Mouse (Mus musculus) embryo, embryonic 11 days (tissue): ENCODE results near the gene Gm20741.

ENCODE experiments used
- DNase-seq: peaks from one replicate; pipeline ENCODE4 v3.0.0-alpha.2; 2015

The Gm20741 gene

DNA sequence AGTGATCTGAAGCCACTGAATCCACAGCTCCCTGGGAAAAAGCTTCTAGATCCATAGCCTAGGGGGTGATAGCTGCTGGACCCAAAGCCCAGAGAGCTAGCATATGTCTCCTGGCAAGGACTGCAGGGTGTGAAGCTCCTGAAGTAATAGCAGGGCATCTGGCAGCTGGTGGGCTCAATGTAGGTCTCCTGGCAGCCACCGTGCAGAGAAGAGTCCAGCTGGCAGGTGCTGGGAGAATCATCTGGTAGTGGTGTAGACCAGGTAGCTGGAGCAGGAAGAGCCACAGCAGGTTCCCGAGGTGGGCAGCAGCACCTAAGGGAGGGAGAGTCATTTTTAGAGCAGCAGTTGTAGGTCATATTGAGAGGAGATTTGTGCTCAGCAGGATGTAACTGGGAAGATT is at the start of gene Gm20741:
Gene Gm20741 (minus strand): TSS at position 394 of the 400 bp plus-strand sequence.
- DNase-seq, result no peak

DNA sequence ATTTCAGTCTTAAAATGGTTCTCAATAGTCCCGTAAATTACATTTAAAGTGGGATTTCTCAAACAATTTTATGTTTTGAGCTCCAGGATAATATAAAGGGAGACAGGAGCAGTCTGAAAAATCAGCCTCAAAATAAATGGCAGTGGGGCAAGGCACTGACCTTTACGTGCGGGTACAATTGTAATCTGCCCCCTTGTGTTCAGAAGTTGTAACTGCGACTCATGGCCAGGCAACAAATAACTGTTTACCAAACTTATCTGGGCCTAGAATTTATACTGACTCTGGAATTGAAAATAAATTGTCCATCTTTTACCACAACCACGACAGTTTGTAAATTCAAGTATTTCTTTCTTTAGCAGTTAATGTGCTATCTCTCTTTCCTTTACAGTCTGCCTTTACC is 39.4 kb upstream of the Gm20741 start:
- peak; percentile 58 for DNase-seq

DNA sequence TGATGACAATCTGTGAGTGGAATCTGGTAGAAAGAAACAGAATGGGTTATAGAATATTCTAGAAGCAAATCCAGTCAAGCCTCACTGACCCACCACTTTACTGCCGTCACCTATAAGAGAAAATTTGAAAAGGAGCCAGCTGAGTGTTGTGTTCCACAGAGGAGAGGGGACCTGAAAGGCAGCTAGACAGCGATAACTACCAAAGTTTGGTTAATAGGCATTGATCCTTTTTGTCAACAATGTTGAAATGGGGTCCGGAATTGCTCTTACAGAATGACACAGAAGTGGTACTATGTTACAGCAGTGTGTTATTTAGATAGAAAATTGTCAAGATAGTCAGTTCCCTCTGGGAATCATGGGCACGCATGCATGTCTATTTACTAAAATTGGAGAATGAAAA is 36.5 kb upstream of the Gm20741 start:
- DNase-seq, result no peak

DNA sequence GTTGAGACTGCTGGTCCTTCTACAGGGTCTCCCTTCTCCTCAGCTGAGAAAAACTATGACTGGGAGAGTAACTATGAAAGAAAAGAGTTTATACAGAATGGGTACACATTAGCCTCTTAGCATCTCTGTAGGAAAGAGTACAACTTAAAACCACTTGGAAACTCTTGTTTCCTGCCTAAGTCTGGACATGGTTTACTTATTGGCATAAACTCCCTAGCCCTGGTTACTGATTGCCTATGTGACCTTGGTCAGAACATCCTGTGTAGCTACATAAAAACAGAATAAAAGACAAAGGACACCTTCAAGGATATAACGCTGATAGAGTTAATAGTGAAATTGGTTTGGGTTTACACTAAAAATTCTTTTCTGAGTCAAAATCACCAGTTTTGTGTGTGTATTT is 35.3 kb upstream of the Gm20741 start:
- DNase-seq, result no peak

DNA sequence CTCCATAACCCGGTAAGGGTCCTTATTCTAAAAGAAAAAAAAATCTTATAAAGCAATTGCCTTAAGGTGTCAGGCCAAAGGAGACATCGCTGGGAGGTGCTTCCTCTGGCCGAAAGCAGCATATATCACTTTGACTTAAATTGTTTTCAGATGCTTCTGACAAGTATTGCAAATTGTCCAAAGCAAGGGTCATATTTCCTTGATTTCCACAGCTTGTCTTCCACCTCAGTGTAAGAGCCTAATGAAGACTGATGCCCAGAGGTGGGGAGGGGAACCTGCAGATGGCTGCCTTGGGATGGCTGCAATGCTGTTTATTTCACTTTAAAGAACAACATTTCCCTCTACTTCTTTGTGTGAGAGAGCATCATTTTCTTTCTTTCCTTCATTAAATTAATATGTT is 15.0 kb upstream of the Gm20741 start:
- peak; percentile 50 for DNase-seq

DNA sequence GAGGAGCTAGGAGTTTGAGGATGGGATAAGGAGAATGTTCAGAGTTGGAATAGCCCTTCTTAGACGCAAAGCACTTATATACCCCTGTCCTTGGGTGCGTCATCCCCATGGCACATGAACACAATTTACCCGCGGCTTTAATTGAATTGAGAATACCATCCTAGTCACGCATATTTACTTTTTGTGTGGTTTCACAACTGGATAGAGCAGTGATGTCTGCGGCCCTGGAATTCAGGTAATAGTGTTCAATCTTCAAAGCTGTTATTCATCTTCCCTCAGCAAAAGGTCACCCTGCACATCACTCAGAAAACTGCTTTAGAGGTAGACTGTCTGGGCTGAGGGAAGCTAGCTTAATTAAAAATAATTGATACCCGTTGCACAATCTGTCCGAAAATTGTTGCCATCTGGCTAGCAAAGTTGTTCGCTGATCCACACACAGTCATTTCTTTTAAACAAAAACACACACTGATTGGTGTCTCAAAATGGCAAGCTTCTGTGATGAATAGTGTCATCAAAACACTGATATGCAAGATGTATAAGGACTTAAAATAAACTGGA is 14.2 kb upstream of the Gm20741 start, which contains the start of gene Krtap14:
Gene Krtap14 (minus strand): TSS at position 51 of the 558 bp plus-strand sequence.
- peak; percentile 19 for DNase-seq

DNA sequence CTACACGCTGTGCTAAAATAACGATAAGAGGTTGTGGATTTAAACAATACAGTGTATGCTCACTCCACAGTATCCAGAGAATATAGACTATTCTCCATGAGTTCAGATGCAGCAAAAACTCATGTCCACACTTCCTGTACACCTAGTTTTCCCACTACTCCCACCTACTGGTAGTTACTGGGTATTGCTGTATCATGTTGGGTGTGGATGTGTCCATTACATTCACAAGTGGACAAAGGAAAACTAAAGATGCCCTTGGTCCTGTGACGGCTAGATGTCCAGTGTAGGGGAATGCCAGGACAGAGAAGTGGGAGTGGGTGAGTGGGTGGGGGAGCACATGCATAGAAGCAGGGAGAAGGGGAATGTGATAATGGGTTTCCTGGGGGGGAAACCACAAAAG is 11.7 kb upstream of the Gm20741 start:
- DNase-seq, result peak; percentile 52

DNA sequence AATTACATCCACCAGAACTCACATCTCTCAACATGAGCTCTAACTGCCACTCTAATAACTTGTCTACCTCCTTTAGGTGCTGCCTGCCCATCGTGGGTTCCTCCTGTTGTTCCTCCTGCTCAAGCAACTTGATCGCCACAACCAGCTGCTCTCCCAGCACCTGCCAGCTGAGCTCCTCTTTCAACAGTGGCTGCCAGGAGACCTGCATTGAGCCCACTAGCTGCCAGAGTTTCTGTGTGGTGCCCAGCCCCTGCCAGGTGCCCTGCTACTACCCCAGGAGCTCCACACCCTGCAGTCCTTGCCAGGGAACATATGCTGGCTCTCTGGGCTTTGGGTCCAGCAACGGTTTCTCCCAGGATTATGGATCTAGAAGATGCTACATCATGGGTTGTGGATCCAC is 8.0 kb upstream of the Gm20741 start, which contains the start of gene Krtap15:
Gene Krtap15 (plus strand): TSS at position 150 of the 400 bp plus-strand sequence.
- DNase-seq, result no peak

DNA sequence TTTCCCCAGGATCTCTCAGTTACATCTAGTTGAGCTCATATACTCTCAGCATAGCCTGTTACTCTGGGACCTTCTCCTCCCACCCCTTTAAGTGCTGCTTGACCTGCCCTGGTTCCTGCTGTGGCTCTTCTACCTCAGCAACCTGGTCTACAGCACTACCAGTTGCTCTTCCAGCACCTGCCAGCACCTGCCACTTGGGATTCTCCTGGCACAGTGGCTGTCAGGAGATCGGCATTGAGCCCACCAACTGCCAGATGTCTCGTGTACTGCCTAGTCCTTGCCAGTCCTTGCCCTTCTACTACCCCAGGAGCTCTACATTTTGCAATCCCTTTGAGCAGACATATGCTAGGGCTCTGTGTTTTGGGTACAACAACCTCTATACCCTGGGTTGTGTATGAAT is 25.2 kb downstream of the Gm20741 start:
- no peak for DNase-seq

DNA sequence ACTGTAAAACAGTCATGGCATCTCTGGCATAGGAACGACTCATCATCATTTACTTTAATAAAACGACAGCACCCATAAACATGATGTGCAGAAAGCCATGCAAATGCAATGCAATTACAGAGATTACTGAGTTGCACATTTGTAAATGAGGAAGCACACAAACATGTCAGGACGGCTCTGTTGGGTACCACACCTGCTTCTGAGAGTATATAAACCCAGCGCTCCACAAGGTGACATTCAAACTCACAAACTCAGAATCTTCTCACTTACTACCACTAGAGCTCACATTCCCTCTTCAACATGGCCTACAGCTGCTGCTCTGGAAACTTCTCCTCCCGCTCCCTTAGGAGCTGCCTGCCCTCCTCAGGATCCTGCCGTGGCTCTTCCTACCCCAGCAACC is 34.4 kb downstream of the Gm20741 start, which contains the start of gene Gm5965:
Gene Gm5965 (plus strand): TSS at position 301 of the 400 bp plus-strand sequence.
- no peak for DNase-seq

DNA sequence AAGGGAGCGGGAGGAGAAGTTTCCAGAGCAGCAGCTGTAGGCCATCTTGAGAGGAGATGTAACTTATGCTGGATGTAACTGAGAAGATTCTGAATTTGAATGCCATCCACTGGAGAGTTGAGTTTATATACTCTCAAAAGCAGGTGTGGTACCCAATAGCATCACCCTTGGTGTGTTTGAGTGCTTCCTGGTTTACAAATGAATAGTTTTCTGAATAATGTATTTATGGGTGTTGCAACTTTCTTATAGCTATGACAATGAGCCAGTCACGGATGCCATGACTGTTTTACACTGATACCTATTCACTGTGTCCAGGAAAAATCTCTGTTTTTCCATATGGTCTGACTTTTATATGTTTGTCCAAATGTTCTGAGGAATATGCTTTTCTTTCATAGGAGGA is 37.9 kb downstream of the Gm20741 start, which contains the start of gene 2310057N15Rik:
Gene 2310057N15Rik (minus strand): TSS at position 101 of the 400 bp plus-strand sequence.
- DNase-seq, result no peak
